Mouse (Mus musculus): ENCODE data around the gene Cnnm1. TPM values are rescaled to one million over a fixed set of nuclear protein-coding genes. Genes with fewer than 3 reads are reported as not detected.
A peak's percentile ranks its signal among the peaks of the same experiment; 100 is the strongest.

The Cnnm1 gene
- total RNA-seq (2021) = 100 to 1,000 TPM in 1 of 2 experiments, 10 to 100 TPM in 1; 99.5 to 113 TPM

GRCm38 (mm10) chr19:43440112-43440737, at the start of gene Cnnm1:
Gene Cnnm1 (plus strand): TSS chr19:43440436.
- peak; percentile 80 to 86 for DNase-seq (ENCODE audit: low spot score in 2 of 2)

GRCm38 (mm10) chr19:43396327-43396726, 43.9 kb upstream of the Cnnm1 start:
- peak in 1 of 2 experiments; percentile 6 for DNase-seq (ENCODE audit: low spot score in 2 of 2)
- intact Hi-C loops (cut with DNase I) = loop anchor here (1.0 to 10.0 kb wide), 3 partner anchors 369 to 812 kb away; no protein-coding TSS in a partner anchor

More at GRCm38 (mm10) chr19:43440112-43440737, at the start of gene Cnnm1:
- intact Hi-C loops (cut with DNase I) = loop anchor here (5.0 kb wide), 1 partner anchor 37 kb away; no protein-coding TSS in a partner anchor

GRCm38 (mm10) chr19:43407181-43407580, 33.1 kb upstream of the Cnnm1 start:
- DNase-seq (ENCODE audit: low spot score in 2 of 2) = no peak
- intact Hi-C loops (cut with DNase I) = no loop called here

- DNase-seq (ENCODE audit: low spot score in 2 of 2) = no peak
- intact Hi-C loops (cut with DNase I) = no loop called here
Measured at GRCm38 (mm10) chr19:43415565-43415964, 24.7 kb upstream of the Cnnm1 start.

GRCm38 (mm10) chr19:43420506-43420905, 19.7 kb upstream of the Cnnm1 start:
- intact Hi-C loops (cut with DNase I) = no loop called here
- DNase-seq (ENCODE audit: low spot score in 2 of 2) = no peak

GRCm38 (mm10) chr19:43424082-43424481, 16.2 kb upstream of the Cnnm1 start:
- intact Hi-C loops (cut with DNase I) = no loop called here
- DNase-seq (ENCODE audit: low spot score in 2 of 2) = no peak

GRCm38 (mm10) chr19:43427446-43428224, 12.6 kb upstream of the Cnnm1 start:
- no peak for DNase-seq (ENCODE audit: low spot score in 2 of 2)
- intact Hi-C loops (cut with DNase I) = no loop called here

- intact Hi-C loops (cut with DNase I) = no loop called here
- DNase-seq (ENCODE audit: low spot score in 2 of 2) = no peak
Measured at GRCm38 (mm10) chr19:43439246-43439645, 990 bp upstream of the Cnnm1 start.

- intact Hi-C loops (cut with DNase I) = loop anchor here (5.0 kb wide), 1 partner anchor 36 kb away; no protein-coding TSS in a partner anchor
- DNase-seq (ENCODE audit: low spot score in 2 of 2) = peak; percentile 55 to 75
Measured at GRCm38 (mm10) chr19:43440768-43441660, 778 bp downstream of the Cnnm1 start.

GRCm38 (mm10) chr19:43441661-43441990, 1.4 kb downstream of the Cnnm1 start:
- no peak for DNase-seq (ENCODE audit: low spot score in 2 of 2)
- intact Hi-C loops (cut with DNase I) = loop anchor here (5.0 kb wide), 1 partner anchor 36 kb away; no protein-coding TSS in a partner anchor

GRCm38 (mm10) chr19:43442269-43442668, 2.0 kb downstream of the Cnnm1 start:
- intact Hi-C loops (cut with DNase I) = loop anchor here (5.0 kb wide), 1 partner anchor 35 kb away; no protein-coding TSS in a partner anchor
- no peak for DNase-seq (ENCODE audit: low spot score in 2 of 2)

- intact Hi-C loops (cut with DNase I) = loop anchor here (5.0 kb wide), 1 partner anchor 34 kb away; no protein-coding TSS in a partner anchor
- no peak for DNase-seq (ENCODE audit: low spot score in 2 of 2)
Measured at GRCm38 (mm10) chr19:43442906-43443305, 2.7 kb downstream of the Cnnm1 start.

- intact Hi-C loops (cut with DNase I) = loop anchor here (5.0 kb wide), 1 partner anchor 33 kb away; no protein-coding TSS in a partner anchor
- no peak for DNase-seq (ENCODE audit: low spot score in 2 of 2)
Measured at GRCm38 (mm10) chr19:43444636-43445205, 4.5 kb downstream of the Cnnm1 start.

GRCm38 (mm10) chr19:43451563-43451962, 11.3 kb downstream of the Cnnm1 start:
- DNase-seq (ENCODE audit: low spot score in 2 of 2) = no peak
- intact Hi-C loops (cut with DNase I) = no loop called here

GRCm38 (mm10) chr19:43452176-43452575, 11.9 kb downstream of the Cnnm1 start:
- DNase-seq (ENCODE audit: low spot score in 2 of 2) = peak; percentile 58 to 65
- intact Hi-C loops (cut with DNase I) = no loop called here

- intact Hi-C loops (cut with DNase I) = no loop called here
- no peak for DNase-seq (ENCODE audit: low spot score in 2 of 2)
Measured at GRCm38 (mm10) chr19:43453025-43453424, 12.8 kb downstream of the Cnnm1 start.

- intact Hi-C loops (cut with DNase I) = no loop called here
Measured at GRCm38 (mm10) chr19:43459948-43460347, 19.7 kb downstream of the Cnnm1 start.

GRCm38 (mm10) chr19:43460481-43460880, 20.2 kb downstream of the Cnnm1 start:
- intact Hi-C loops (cut with DNase I) = no loop called here
- no peak for DNase-seq (ENCODE audit: low spot score in 2 of 2)

More at GRCm38 (mm10) chr19:43459948-43460347, 19.7 kb downstream of the Cnnm1 start:
- no peak for DNase-seq (ENCODE audit: low spot score in 2 of 2)

GRCm38 (mm10) chr19:43462141-43462540, 21.9 kb downstream of the Cnnm1 start:
- DNase-seq (ENCODE audit: low spot score in 2 of 2) = no peak
- intact Hi-C loops (cut with DNase I) = no loop called here
